Comparison of ENCODE assay signal across 24 mouse cellular contexts in the genomic region with DNA sequence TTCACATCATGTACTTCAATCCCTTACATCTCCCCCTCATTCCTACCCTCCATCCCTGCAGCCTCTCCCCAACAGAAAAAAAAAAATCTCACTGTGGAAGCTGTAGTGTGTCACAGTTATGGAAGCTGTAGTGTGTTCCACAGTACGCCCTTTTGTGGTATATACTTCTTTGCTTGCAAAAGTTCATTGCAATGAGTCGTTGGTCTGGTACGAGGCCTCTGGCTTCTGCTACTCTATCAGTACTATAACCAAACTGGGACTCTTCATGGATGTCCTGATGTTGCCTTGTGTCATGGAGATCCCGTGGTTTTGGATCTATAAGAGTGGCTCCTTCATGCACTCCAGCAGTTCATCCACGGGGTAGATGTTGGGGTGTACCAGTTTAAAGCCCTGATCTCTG. TPM values are rescaled to one million over a fixed set of nuclear protein-coding genes. Genes with fewer than 3 reads are reported as not detected.
A peak's percentile ranks its signal among the peaks of the same experiment; 100 is the strongest.
DNase-seq lines count a peak whose midpoint lies in the region; ATAC-seq and TF ChIP-seq lines count a peak whose summit lies in the region.
"Had no signal": no experiment of that assay in that cellular context is flagged by ENCODE, and none has a peak within 500 bp of the region (broad histone marks: within the 10 kb centered on the region; RNA-seq: fewer than 3 reads in every experiment).

No protein-coding gene starts in this region.

- H3K4me1 ChIP-seq in forebrain, embryonic 11.5 days (replicated peaks; ENCODE audit: control insufficient read depth, insufficient read depth, low read length) = no peaks in the 10 kb centered on the region
- no peaks in the 10 kb centered on the region for H3K4me1 ChIP-seq in forebrain, embryonic 16.5 days (replicated peaks; ENCODE audit: control insufficient read depth, insufficient read depth, low read length)
- H3K4me1 ChIP-seq in liver, embryonic 12.5 days = no peaks in the 10 kb centered on the region
- H3K4me1 ChIP-seq: embryonic facial prominence, embryonic 13.5 days; embryonic facial prominence, embryonic 15.5 days; forebrain, embryonic 12.5 days had no signal

- CTCF ChIA-PET in Patski (lab: Charles Lee) = no interaction called here

- H3K27me3 ChIP-seq in forebrain, embryonic 11.5 days (ENCODE audit: control insufficient read depth, insufficient read depth, low read length) = no peaks in the 10 kb centered on the region
- no peaks in the 10 kb centered on the region for H3K27me3 ChIP-seq in forebrain, embryonic 16.5 days (replicated peaks; ENCODE audit: control insufficient read depth, insufficient read depth, low read length)
- H3K27me3 ChIP-seq in Patski (no peaks in the 10 kb centered on the region), myocyte (ENCODE audit: control insufficient read depth, insufficient read depth, insufficient read length) (no peaks in the 10 kb centered on the region)
- peaks cover 41% of the 10 kb centered on the region for H3K27me3 ChIP-seq in liver, embryonic 12.5 days (replicated peaks)
- H3K27me3 ChIP-seq: embryonic facial prominence, embryonic 13.5 days; embryonic facial prominence, embryonic 15.5 days; forebrain, embryonic 12.5 days had no signal

- H3K9ac ChIP-seq in forebrain, embryonic 11.5 days (ENCODE audit: low read length) = no peak overlapping the region
- no peak overlapping the region for H3K9ac ChIP-seq in forebrain, embryonic 16.5 days (replicated peaks; ENCODE audit: low read depth, low read length)
- no peak overlapping the region for H3K9ac ChIP-seq in liver, embryonic 12.5 days
- H3K9ac ChIP-seq: embryonic facial prominence, embryonic 13.5 days; embryonic facial prominence, embryonic 15.5 days; forebrain, embryonic 12.5 days; forebrain, postnatal 0 days had no signal

- in situ Hi-C loops in Patski (cut with MboI; ENCODE audit: low pct_unique_long_range_greater_than_20kb) = loop anchor here (5.0 kb wide), 1 partner anchor 200 kb away; no protein-coding TSS in a partner anchor

- WGBS in forebrain, embryonic 11.5 days = 84% methylated on average over 5 of the region's 5 CpGs
- WGBS in forebrain, embryonic 16.5 days = 94% methylated on average over 5 of the region's 5 CpGs
- WGBS in liver, embryonic 12.5 days (ENCODE audit: insufficient replicate concordance) = 60% methylated on average over 5 of the region's 5 CpGs

- H3ac ChIP-seq in myocyte (ENCODE audit: control insufficient read depth, insufficient read length) = no peak overlapping the region

- ATAC-seq in forebrain, embryonic 11.5 days (replicated peaks; ENCODE audit: low FRiP score) = no peak
- ATAC-seq in forebrain, embryonic 16.5 days = no peak
- ATAC-seq in Patski = peak; percentile 35
- no peak for ATAC-seq in liver, embryonic 12.5 days
- ATAC-seq: forebrain, embryonic 14.5 days; forebrain, postnatal 0 days had no signal

- H3K36me3 ChIP-seq in forebrain, embryonic 11.5 days (ENCODE audit: control insufficient read depth, insufficient read depth, low read length) = no peaks in the 10 kb centered on the region
- H3K36me3 ChIP-seq in forebrain, embryonic 16.5 days (ENCODE audit: control insufficient read depth, insufficient read depth) = no peaks in the 10 kb centered on the region
- no peaks in the 10 kb centered on the region for H3K36me3 ChIP-seq in myocyte (ENCODE audit: control insufficient read depth, insufficient read depth)
- H3K36me3 ChIP-seq in liver, embryonic 12.5 days = no peaks in the 10 kb centered on the region
- H3K36me3 ChIP-seq: embryonic facial prominence, embryonic 13.5 days; embryonic facial prominence, embryonic 15.5 days; forebrain, embryonic 12.5 days had no signal

- POLR2A ChIA-PET in Patski (lab: Charles Lee) = no interaction called here

- no peak for TF ChIP-seq CTCF in Patski (IDR thresholded peaks at IDR 0.05)

- no peak overlapping the region for H3K4me2 ChIP-seq in forebrain, embryonic 11.5 days (ENCODE audit: low read depth, low read length, severe bottlenecking)
- H3K4me2 ChIP-seq in forebrain, embryonic 16.5 days (ENCODE audit: low read length) = no peak overlapping the region
- peak overlapping the region; percentile 13 for H3K4me2 ChIP-seq in myocyte (ENCODE audit: low read depth)
- no peak overlapping the region for H3K4me2 ChIP-seq in liver, embryonic 12.5 days
- H3K4me2 ChIP-seq: embryonic facial prominence, embryonic 13.5 days; embryonic facial prominence, embryonic 15.5 days; forebrain, embryonic 12.5 days had no signal

- H3K79me2 ChIP-seq in myocyte (ENCODE audit: control insufficient read depth, insufficient read depth) = no peaks in the 10 kb centered on the region

- no peak for TF ChIP-seq POLR2A in myocyte (IDR thresholded peaks at IDR 0.05; ENCODE audit: insufficient read length, low read depth)

- peak; percentile 2 for DNase-seq in forebrain, embryonic 11.5 days (ENCODE audit: low spot score)
- DNase-seq in Patski (ENCODE audit: low read depth, low spot score) = no peak
- DNase-seq in left cerebral cortex, adult 11 months (ENCODE audit: low spot score) = no peak
- DNase-seq: adrenal gland, adult 2 months; adrenal gland, postnatal 10 days; adrenal gland, postnatal 25 days; cerebellum, adult 11 months; cerebellum, adult 18-20 months; cerebellum, adult 8-10 months; cerebellum, adult 9-11 months; cerebellum, postnatal 14 days; cerebellum, postnatal 36 days; embryo, embryonic 11 days; forebrain, postnatal 0 days had no signal

- H3K27ac ChIP-seq in forebrain, embryonic 11.5 days (ENCODE audit: low read depth, low read length) = no peak overlapping the region
- no peak overlapping the region for H3K27ac ChIP-seq in forebrain, embryonic 16.5 days (ENCODE audit: low read length)
- H3K27ac ChIP-seq in liver, embryonic 12.5 days = no peak overlapping the region
- H3K27ac ChIP-seq: embryonic facial prominence, embryonic 13.5 days; embryonic facial prominence, embryonic 15.5 days; forebrain, embryonic 12.5 days had no signal

- no peak overlapping the region for H3K4me3 ChIP-seq in forebrain, embryonic 11.5 days (ENCODE audit: low read depth, low read length)
- no peak overlapping the region for H3K4me3 ChIP-seq in forebrain, embryonic 16.5 days (replicated peaks; ENCODE audit: low read length)
- H3K4me3 ChIP-seq in myocyte = no peak overlapping the region
- no peak overlapping the region for H3K4me3 ChIP-seq in liver, embryonic 12.5 days
- H3K4me3 ChIP-seq: embryonic facial prominence, embryonic 13.5 days; embryonic facial prominence, embryonic 15.5 days; forebrain, embryonic 12.5 days had no signal

- H3K9me3 ChIP-seq in forebrain, embryonic 11.5 days (ENCODE audit: control insufficient read depth, low read length) = no peaks in the 10 kb centered on the region
- H3K9me3 ChIP-seq in forebrain, embryonic 16.5 days (ENCODE audit: control insufficient read depth, low read length) = no peaks in the 10 kb centered on the region
- H3K9me3 ChIP-seq in liver, embryonic 12.5 days (replicated peaks) = no peaks in the 10 kb centered on the region
- H3K9me3 ChIP-seq: embryonic facial prominence, embryonic 13.5 days; embryonic facial prominence, embryonic 15.5 days; forebrain, embryonic 12.5 days had no signal

TF ChIP-seq in myocyte, 11 proteins besides CTCF, POLR2A, EP300 and RAD21:
- TF ChIP-seq USF1 (IDR thresholded peaks at IDR 0.05; ENCODE audit: low read depth) (no peak), CEBPB (IDR thresholded peaks at IDR 0.05; ENCODE audit: insufficient read depth, poor library complexity, severe bottlenecking) (0 out of 2 replicates have a peak, but pooled peaks have one; percentile 23)

RNA-seq across cellular contexts. Expression of a gene that starts 39.0 kb away (rescaled TPM):
- polyA plus RNA-seq in forebrain, embryonic 11.5 days (2014; fragmentation: Nextera tagmentation; extraction: Ambion mirVana) = not detected in 2 replicates
- not detected in 2 replicates for polyA plus RNA-seq in forebrain, embryonic 16.5 days (2015; fragmentation: Nextera tagmentation; extraction: Ambion mirVana)
- polyA plus RNA-seq in Patski (2021) (0.17 TPM), myocyte (2012; fragmentation: generic; extraction: Trizol) (not detected)
- polyA plus RNA-seq in liver, embryonic 12.5 days (2016; fragmentation: Nextera tagmentation; extraction: Ambion mirVana) = not detected in 2 replicates
- polyA plus RNA-seq: adrenal gland, adult 2 months; brain, embryonic 14.5 days; C2C12; embryonic facial prominence, embryonic 11.5 days; embryonic facial prominence, embryonic 15.5 days; forebrain, embryonic 12.5 days; forebrain, embryonic 14.5 days; forebrain, postnatal 0 days had no signal
